In genomic region chr9:29410284-29410683, GRCm38 (mm10) we compare ENCODE assay signal across 10 mouse cellular contexts.
A peak's percentile ranks its signal among the peaks of the same experiment; 100 is the strongest.
DNase-seq lines count a peak whose midpoint lies in the region; ATAC-seq and TF ChIP-seq lines count a peak whose summit lies in the region.
"Had no signal": no experiment of that assay in that cellular context is flagged by ENCODE, and none has a peak within 500 bp of the region (broad histone marks: within the 10 kb centered on the region; RNA-seq: fewer than 3 reads in every experiment).

No protein-coding gene starts in this region.

- H3K27me3 ChIP-seq in heart, embryonic 12.5 days (replicated peaks): peaks cover 33% of the 10 kb centered on the region
- H3K27me3 ChIP-seq in heart, adult 2 months (ENCODE audit: control insufficient read depth, insufficient read depth, low read length): peaks cover 4% of the 10 kb centered on the region; the same call in 1 of the 2 replicates
- H3K27me3 ChIP-seq in lung, embryonic 15.5 days: peaks cover 31% of the 10 kb centered on the region
- H3K27me3 ChIP-seq in hindbrain, embryonic 16.5 days (replicated peaks; ENCODE audit: control insufficient read depth, insufficient read depth, low read length): no peaks in the 10 kb centered on the region
- H3K27me3 ChIP-seq in neural tube, embryonic 15.5 days (replicated peaks): no peaks in the 10 kb centered on the region

- peak overlapping the region; percentile 77 for H3K4me3 ChIP-seq in heart, embryonic 12.5 days
- no peak overlapping the region for H3K4me3 ChIP-seq in heart, adult 2 months
- H3K4me3 ChIP-seq in lung, embryonic 15.5 days: peak overlapping the region; percentile 45
- peak overlapping the region; percentile 63 for H3K4me3 ChIP-seq in hindbrain, embryonic 16.5 days (ENCODE audit: low read length)
- H3K4me3 ChIP-seq in neural tube, embryonic 15.5 days (replicated peaks): peak overlapping the region; percentile 67
- H3K4me3 ChIP-seq in lung, adult 2 months (replicated peaks; ENCODE audit: extremely low read depth, low read depth, low read length): no peak overlapping the region

- H3K4me2 ChIP-seq in heart, embryonic 12.5 days: peak overlapping the region; percentile 97
- peak overlapping the region; percentile 91 for H3K4me2 ChIP-seq in lung, embryonic 15.5 days
- peak overlapping the region; percentile 87 for H3K4me2 ChIP-seq in hindbrain, embryonic 16.5 days (ENCODE audit: low read length)
- peak overlapping the region; percentile 77 for H3K4me2 ChIP-seq in neural tube, embryonic 15.5 days

- intact Hi-C loops in heart, adult 2 months (cut with DNase I): loop anchor here (2.0 kb wide), 1 partner anchor 209 kb away; no protein-coding TSS in a partner anchor

- H3K36me3 ChIP-seq in heart, embryonic 12.5 days: no peaks in the 10 kb centered on the region
- H3K36me3 ChIP-seq in heart, adult 2 months (ENCODE audit: control insufficient read depth, insufficient read depth, low read length): no peaks in the 10 kb centered on the region
- no peaks in the 10 kb centered on the region for H3K36me3 ChIP-seq in lung, embryonic 15.5 days
- no peaks in the 10 kb centered on the region for H3K36me3 ChIP-seq in hindbrain, embryonic 16.5 days (ENCODE audit: control insufficient read depth, insufficient read depth, low read length)
- H3K36me3 ChIP-seq in neural tube, embryonic 15.5 days: no peaks in the 10 kb centered on the region

- H3K27ac ChIP-seq in heart, embryonic 12.5 days (ENCODE audit: poor library complexity, severe bottlenecking): no peak overlapping the region
- H3K27ac ChIP-seq in heart, adult 2 months: no peak overlapping the region
- no peak overlapping the region for H3K27ac ChIP-seq in lung, embryonic 15.5 days
- no peak overlapping the region for H3K27ac ChIP-seq in hindbrain, embryonic 16.5 days (ENCODE audit: low read depth, low read length)
- peak overlapping the region; percentile 93; the same call in 1 of the 2 replicates for H3K27ac ChIP-seq in neural tube, embryonic 15.5 days (replicated peaks)

- WGBS in heart, embryonic 12.5 days: 74% methylated on average over 6 of the region's 6 CpGs
- WGBS in heart, adult 2 months: 78% methylated on average over 6 of the region's 6 CpGs
- WGBS in lung, embryonic 15.5 days: 60% methylated on average over 6 of the region's 6 CpGs
- 67% methylated on average over 6 of the region's 6 CpGs for WGBS in hindbrain, embryonic 16.5 days
- WGBS in neural tube, embryonic 15.5 days: 66% methylated on average over 6 of the region's 6 CpGs
- 74% methylated on average over 6 of the region's 6 CpGs for WGBS in lung, adult 2 months

- no peak for DNase-seq in heart, adult 2 months
- DNase-seq in lung, postnatal 14 days: no peak
- no peak for DNase-seq in spleen, postnatal 14 days (ENCODE audit: low spot score in 2 of 2)
- DNase-seq in lung, adult 2 months: no peak
- DNase-seq: kidney, adult 18-20 months; liver, postnatal 0 days had no signal

- no peak for TF ChIP-seq CTCF in heart, adult 2 months (IDR thresholded peaks at IDR 0.05)
- no peak for TF ChIP-seq CTCF in lung, adult 2 months (IDR thresholded peaks at IDR 0.05; ENCODE audit: insufficient read depth, low read length)

- H3K4me1 ChIP-seq in heart, embryonic 12.5 days (replicated peaks): 0 out of 2 replicates have a peak, but pooled peaks cover 7% of the 10 kb centered on the region
- H3K4me1 ChIP-seq in heart, adult 2 months (ENCODE audit: control insufficient read depth, insufficient read depth, low read length): no peaks in the 10 kb centered on the region
- H3K4me1 ChIP-seq in lung, embryonic 15.5 days: peaks cover 11% of the 10 kb centered on the region
- H3K4me1 ChIP-seq in hindbrain, embryonic 16.5 days (ENCODE audit: control insufficient read depth, insufficient read depth, low read depth, low read length): peaks cover 8% of the 10 kb centered on the region
- H3K4me1 ChIP-seq in neural tube, embryonic 15.5 days: peaks cover 40% of the 10 kb centered on the region
- H3K4me1 ChIP-seq in lung, adult 2 months (ENCODE audit: control insufficient read depth, insufficient read depth, low read length): no peaks in the 10 kb centered on the region

- H3K9me3 ChIP-seq in heart, embryonic 12.5 days (replicated peaks): no peaks in the 10 kb centered on the region
- H3K9me3 ChIP-seq in lung, embryonic 15.5 days: no peaks in the 10 kb centered on the region
- no peaks in the 10 kb centered on the region for H3K9me3 ChIP-seq in hindbrain, embryonic 16.5 days (ENCODE audit: control insufficient read depth, low read length)
- no peaks in the 10 kb centered on the region for H3K9me3 ChIP-seq in neural tube, embryonic 15.5 days (replicated peaks)

- ATAC-seq in heart, embryonic 12.5 days (ENCODE audit: insufficient number of reproducible peaks, low FRiP score): no peak
- ATAC-seq in lung, embryonic 15.5 days (ENCODE audit: borderline replicate concordance, extremely low read depth, low FRiP score, low TSS enrichment): no peak
- no peak for ATAC-seq in hindbrain, embryonic 16.5 days
- ATAC-seq in neural tube, embryonic 15.5 days (ENCODE audit: low FRiP score): no peak
- ATAC-seq: liver, postnatal 0 days had no signal

- TF ChIP-seq POLR2A in heart, adult 2 months (IDR thresholded peaks at IDR 0.05; ENCODE audit: insufficient read depth, low read depth, low read length): no peak
- no peak for TF ChIP-seq POLR2A in lung, adult 2 months (IDR thresholded peaks at IDR 0.05; ENCODE audit: borderline replicate concordance, extremely low read depth, low read depth, low read length)

- no peaks in the 10 kb centered on the region for H3K79me2 ChIP-seq in heart, adult 2 months (replicated peaks; ENCODE audit: control insufficient read depth, insufficient read depth, low read length)

- H3K9ac ChIP-seq in heart, embryonic 12.5 days: no peak overlapping the region
- H3K9ac ChIP-seq in heart, adult 2 months (ENCODE audit: low read depth, low read length): no peak overlapping the region
- H3K9ac ChIP-seq in lung, embryonic 15.5 days: no peak overlapping the region
- H3K9ac ChIP-seq in hindbrain, embryonic 16.5 days (ENCODE audit: low read depth, low read length): peak overlapping the region; percentile 78; the same call in 1 of the 2 replicates
- H3K9ac ChIP-seq in neural tube, embryonic 15.5 days (replicated peaks): peak overlapping the region; percentile 78
- H3K9ac ChIP-seq: liver, postnatal 0 days had no signal

- TF ChIP-seq EP300 in heart, adult 2 months (IDR thresholded peaks at IDR 0.05; ENCODE audit: insufficient read depth, low read depth, low read length): no peak

Comparison
In these comparisons a context has a peak if more than half of its experiments do, and no peak if none do; other contexts are left out.
1. H3K4me3 ChIP-seq: peak in heart, embryonic 12.5 days (single experiment), lung, embryonic 15.5 days (single experiment), hindbrain, embryonic 16.5 days (single experiment) and neural tube, embryonic 15.5 days (single experiment); none in heart, adult 2 months (single experiment) and lung, adult 2 months (single experiment).
2. H3K9ac ChIP-seq: peak in hindbrain, embryonic 16.5 days (single experiment) and neural tube, embryonic 15.5 days (single experiment); none in heart, embryonic 12.5 days (single experiment), heart, adult 2 months (single experiment) and lung, embryonic 15.5 days (single experiment).
3. Peak in every context shown above with its lines, with median percentiles within 50 percentile points of each other: H3K4me2 ChIP-seq.